Mouse (Mus musculus) retina, embryonic 14.5 days (tissue): ENCODE measurements around the gene Fam187b.

Experiments
- DNase-seq: peaks from one replicate; pipeline ENCODE4 v3.0.0-alpha.2; 2015; ENCODE audit warnings: low spot score

The Fam187b gene

DNA sequence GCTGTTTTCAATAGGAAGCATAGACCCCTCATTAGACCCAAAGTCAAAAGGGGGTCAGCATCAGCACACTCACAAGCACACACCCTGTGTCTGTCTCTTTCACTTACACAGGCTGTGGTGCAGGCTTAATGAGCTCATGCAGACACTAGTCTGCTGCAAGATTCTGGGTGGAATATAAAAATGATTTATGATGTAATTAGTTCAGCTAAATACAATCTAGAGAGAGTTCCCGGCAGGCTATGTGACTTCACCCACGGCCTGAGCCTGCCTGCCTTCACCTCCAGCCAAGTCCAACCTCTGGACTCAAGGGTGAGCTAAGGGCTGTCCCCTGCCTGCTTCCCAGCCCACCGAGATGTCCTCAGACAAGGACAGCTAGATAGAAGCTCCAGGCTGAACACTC is 35.3 kb downstream of the Fam187b start:
- no peak for DNase-seq

DNA sequence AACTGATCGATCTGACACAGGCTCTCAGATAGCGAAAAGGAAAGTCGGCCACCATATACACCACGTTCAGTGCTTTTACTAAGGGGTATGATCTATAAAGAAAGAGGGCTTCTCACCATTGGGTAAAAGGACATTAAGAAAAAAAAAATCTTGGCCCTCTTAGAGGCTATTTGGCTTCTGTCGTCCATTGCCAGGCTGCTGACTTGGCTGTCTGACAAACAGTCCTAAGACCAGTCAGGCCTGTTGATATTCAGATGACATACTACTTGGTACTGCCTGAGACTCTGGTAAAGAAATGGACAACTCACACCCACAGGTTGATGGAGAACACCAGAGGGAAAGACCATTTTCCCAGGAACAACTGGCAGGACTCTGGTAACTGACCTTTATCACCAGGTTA is 39.4 kb downstream of the Fam187b start:
- no peak for DNase-seq

DNA sequence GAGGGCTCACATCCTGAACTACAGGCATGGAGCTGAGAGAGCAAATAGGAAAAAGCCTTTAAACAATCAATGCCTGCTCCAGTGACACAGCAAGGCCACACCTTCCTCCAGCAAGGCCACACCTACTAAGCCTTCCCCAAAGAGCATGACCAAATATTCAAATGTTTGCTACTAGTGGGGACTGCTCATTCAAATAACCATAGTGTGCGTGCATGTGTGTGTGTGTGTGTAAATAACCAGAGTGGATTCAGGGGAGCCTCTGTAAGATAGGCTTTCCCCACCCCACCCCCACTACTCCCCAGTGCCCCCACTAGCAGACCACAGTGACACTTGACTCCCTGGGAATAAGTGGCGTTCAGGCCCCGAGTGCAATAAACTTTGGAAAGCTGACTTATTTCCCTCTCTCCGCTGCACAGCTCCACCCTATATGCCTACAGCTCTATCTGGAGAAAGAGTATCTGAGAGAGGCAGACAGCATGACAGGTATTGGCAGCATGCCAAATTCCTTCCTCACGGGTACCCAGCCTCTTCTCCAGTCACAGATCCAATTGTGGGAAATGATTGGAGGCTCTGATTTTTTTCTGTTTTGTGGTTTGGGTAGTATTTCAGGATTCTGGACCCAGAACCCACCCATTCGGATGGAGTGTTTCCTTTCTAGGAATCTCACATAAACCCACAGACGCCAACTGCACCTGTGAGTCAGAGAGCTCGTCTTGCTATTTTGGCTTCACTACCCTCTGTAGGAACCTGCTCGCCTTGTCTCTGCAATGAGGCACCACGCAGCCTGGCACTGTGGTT is 43.7 kb downstream of the Fam187b start:
- DNase-seq, result no peak

DNA sequence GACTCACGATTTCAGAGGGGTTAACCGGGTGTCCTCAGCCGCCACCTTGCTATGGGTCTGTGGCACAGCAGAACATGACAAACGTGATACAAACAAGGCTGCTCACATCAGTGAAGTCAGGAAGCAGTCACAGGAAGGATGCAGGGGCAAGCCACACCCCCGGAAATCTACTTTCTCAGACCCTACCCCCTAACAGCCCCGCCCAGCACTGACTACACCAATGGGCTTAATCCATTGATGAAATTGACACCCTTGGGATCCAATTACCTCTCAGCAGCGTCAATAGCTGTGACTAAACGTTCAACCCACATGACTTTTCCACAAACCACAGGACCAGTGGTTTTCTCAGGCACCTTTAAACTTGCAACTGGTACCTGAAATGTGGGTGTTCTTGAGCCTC is 55.0 kb downstream of the Fam187b start:
- DNase-seq, result no peak

DNA sequence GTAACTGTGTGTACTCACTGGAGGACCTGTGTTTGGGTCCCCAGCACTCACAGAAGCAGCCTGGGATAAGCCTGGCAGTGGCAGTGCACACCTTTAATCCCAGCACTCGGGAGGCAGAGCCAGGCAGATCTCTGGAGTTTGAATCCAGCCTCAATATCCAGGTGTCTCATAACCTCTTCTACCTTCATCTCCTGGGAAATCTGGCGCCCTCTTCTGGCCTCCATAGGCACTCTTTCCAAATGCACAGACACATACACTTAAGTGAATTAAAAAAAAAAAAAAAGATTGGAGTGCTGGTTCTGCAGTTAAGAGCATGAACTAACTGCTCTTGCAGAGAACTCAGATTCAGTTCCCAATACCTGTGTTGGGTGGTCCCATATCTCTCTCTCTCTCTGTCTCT is 57.1 kb downstream of the Fam187b start:
- no peak for DNase-seq

DNA sequence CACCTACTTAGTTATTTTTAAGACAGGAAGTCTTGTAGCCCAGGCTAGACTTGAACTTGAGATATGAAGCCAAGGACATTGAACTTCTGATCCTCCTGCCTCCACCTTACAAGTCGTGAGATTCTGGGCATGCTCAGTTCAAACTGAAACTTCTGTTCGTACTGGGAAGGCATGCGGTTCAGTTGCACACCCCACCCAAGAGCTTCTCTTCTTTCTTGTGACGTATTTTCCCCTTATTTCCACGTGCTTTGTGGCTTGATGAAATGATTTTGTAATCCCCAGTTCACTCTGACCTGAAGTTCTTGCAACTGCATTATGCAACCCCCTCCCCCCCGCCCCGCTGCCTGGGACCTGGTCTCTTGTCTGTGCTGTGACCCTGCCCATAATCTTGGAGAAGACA is 58.1 kb downstream of the Fam187b start:
- DNase-seq, result no peak

DNA sequence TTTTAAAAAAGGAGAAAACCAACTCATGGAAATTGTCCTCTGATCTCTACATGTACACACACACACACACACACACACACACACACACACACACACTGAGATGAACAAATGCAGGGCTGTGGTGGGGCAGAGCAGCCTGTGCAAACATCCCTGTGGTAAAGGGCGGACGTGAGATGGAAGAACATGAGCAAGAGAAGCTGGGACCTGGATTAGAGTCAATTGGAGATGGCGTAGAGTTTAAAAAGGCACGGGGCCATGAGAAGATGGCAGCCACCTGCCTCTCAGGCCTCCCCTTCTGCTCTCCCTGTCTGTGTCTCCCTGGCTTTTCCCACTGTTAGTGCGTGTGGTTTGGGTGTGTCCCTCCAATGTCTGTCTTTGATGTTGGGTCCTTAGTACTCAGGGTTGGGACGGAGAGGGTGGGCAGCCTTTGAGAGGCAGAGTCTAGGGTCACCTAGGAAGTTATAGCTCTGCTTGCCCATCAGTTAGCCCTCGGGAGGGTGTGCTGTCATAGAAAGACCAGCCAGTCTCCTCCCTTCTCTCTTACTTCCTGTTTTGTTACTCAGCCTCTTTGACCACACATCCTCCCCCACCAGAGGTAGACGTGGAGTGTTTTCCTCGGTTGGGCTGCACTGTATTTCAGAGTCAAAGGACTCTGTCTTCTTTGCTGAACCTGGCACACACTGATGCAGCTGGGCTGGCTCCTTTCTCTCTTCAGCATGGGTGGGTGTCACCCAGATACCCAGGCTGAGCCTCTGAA is 60.0 kb downstream of the Fam187b start:
- no peak for DNase-seq

DNA sequence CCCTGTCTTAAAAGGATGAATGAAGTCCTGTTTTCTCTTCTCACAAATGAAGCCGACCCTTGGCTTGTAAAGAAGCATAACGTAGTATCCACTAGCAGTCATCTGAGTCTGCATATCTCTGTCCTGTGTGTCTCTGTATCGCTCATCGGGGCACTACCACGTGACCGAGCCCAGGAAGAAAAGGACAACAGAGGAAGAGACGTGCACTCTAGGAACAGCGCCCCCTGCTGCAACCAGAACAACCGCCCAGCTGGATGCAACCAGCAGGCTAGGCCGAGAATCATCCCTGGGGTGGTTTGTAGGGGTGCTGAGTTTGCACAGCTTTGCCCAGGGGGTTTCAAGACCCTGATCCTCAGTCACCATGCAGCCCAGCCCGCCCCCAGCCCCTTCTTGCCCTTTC is 61.2 kb downstream of the Fam187b start:
- DNase-seq, result no peak

DNA sequence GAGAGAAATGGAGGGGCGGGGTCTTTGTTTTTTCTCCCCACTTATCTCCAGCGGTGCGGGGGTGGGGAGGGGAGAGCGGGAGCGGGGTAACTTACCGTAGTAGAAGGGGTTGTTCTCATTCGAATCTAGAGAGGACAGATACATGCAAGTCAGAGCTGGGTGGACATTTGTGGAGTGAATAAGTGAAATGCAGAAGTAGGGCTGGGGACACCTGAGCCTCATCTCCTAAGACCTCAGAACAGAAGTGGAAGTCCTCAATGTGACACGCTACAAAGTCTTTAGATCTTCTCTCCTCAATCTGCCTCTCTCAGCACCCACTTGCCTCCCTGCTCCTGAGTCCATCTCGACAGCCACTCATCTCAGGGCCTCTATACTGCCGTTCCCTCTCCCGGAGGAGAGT is 61.7 kb downstream of the Fam187b start:
- DNase-seq, result no peak

DNA sequence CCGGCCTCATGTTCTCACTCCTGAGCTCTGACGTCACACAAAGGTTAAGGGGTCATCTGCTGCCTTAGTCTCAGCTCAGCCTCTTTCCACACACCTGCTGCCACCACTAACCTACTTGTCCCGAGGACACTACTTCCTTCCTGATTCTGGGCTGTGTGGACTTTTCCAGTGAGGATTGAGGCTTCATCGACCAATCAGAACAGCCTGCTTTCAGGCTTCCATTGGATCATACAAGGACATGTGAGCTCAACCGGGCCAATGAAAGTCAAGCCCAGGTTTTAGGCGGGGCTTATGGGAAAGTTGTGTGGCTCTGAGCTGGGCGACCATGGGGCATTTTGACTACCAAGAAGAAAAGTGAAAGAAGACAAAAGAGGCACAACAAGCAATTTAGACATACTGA is 63.3 kb downstream of the Fam187b start:
- DNase-seq, result no peak

DNA sequence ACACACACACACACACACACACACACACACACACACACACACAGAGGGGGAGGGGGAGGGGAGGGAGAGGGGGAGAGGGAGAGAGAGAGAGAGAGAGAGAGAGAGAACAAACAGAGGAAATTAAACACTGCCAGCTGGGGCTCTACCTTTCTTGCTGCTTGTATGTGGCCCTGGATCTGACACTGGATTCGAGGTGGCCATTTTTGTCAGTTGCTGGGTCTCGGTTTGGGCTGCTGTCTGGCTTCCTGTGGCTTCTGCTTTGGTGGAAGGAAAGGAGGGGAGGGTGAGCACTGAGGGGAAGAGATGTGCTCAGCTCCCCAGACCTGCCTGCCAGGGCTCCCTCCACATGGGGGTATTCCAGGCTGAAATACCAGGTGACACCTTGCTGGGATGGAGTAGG is 64.1 kb downstream of the Fam187b start:
- no peak for DNase-seq

DNA sequence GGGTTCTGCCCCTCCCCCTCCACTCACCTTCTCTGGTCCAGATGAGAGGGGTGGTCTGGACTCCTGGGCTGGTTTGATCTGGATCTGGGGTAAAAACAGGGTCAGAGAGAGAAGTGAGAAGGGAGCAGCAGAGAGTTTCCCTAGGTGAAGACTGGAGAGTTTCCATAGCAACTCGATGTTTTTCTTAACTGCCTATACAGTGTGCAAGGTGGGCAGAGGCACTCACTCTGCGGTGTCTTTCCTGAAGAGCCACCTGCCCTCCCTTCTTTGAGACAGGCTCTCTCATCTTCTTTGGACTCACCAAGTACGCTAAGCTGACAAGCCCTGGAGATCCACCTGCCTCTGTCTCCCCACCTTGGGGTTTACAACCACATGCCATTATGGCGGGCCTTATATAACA is 65.4 kb downstream of the Fam187b start:
- no peak for DNase-seq
